Mouse (Mus musculus) gastrocnemius, postnatal 10 days (tissue): ENCODE measurements around the gene Ambra1. TPM values are rescaled to one million over a fixed set of nuclear protein-coding genes. Genes with fewer than 3 reads are reported as not detected.
A peak's percentile ranks its signal among the peaks of the same experiment; 100 is the strongest.

Experiments used
- DNase-seq: peaks from one replicate; pipeline ENCODE4 v3.0.0; 2021; ENCODE audit warnings: mixed read lengths
- total RNA-seq, 2 experiments: library from RNA; stranded (reverse); gene quantifications; 2 replicates each; pipeline ENCODE4 v1.2.3; 2021

The Ambra1 gene
- total RNA-seq, 2 experiments from 2014 or later, result 16.6 to 22.1 TPM

DNA sequence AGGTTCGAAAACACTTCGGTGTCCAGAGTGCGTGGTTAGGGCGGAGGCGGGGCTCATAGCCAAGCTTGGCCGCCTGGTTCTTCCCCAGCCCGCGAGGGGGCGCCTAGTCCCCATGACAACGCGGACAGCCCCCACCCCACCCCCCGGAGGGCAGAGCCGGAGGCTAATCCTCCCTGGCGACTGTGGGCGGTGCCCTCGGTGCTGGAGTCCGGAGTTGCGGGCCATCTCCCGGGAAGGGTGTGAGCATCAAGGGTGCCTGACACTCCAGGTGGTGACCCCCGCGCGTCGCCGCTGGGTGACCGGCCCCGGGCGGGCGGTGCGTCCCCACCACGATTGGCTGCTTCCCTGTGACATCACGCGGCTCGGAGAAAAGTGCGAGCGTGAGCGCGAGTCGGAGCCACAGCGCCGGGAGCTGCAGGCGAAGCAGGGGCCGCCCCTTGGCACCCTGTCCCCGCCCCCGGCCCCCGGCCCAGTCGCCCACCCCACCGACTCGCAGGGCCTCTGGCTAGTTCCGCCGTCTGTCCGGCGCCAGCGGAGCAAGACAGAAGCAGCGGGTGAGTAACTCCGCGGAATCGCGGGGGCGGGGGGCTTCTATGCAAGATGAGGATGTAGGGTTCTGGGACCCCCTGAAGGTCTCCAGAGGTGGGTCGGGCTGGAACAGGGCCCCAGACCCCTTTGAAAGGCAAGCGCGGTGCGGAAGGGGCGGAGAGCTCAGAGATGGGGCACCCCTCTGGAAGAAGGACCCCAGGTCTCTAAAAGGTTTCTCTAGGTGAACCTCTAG is 192.0 kb downstream of the Ambra1 start:
- DNase-seq, result peak; percentile 60

GRCm38 (mm10) chr2:91922586-91923414 is 192.9 kb downstream of the Ambra1 start:
- no peak for DNase-seq

GRCm38 (mm10) chr2:91923415-91924337 is 193.7 kb downstream of the Ambra1 start:
- DNase-seq, result peak; percentile 74

DNA sequence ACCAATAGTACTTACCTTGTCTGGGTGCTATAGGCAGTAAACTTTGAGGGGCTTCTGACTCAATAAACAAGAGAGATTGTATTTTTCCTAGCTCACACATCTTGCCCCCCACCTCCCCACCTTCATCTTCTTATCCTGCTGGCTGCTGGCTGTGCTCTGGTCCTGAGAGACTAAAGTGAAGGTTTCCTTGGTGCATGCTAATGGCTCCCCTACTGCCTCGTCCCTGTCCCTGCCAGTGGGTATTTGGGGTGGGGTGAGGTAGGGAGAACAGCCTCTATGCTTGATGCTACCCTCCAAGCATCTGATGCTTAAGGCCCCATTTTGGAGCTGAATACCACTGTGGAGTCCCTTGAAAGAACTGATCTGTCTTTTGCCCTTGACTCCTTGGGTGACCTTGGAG is 194.8 kb downstream of the Ambra1 start:
- DNase-seq, result no peak

- no peak for DNase-seq
Measured at GRCm38 (mm10) chr2:91925442-91925841, 195.5 kb downstream of the Ambra1 start.

DNA sequence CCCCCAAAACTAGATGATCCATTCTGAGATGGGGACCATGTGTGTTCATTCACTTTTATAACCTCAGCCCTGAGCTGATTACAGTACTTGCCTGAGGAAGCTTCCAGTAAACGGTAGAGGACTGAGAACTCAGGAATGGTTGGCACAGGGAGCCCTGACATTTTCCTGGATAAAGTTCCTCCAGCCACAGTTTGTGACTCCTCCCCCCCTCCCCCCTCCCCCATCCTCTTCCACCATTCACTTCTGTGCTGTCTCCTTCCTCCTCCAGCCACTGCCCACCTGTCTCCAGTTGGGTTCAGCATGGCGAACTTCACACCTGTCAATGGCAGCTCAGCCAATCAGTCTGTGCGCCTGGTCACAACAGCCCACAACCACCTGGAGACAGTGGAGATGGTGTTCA is 197.0 kb downstream of the Ambra1 start, which contains the start of gene Chrm4:
Chrm4 (plus strand) TSS at position 301 of the 400 bp plus-strand sequence.
- DNase-seq, result no peak

GRCm38 (mm10) chr2:91927826-91928533 is 198.0 kb downstream of the Ambra1 start:
- DNase-seq, result peak; percentile 87

DNA sequence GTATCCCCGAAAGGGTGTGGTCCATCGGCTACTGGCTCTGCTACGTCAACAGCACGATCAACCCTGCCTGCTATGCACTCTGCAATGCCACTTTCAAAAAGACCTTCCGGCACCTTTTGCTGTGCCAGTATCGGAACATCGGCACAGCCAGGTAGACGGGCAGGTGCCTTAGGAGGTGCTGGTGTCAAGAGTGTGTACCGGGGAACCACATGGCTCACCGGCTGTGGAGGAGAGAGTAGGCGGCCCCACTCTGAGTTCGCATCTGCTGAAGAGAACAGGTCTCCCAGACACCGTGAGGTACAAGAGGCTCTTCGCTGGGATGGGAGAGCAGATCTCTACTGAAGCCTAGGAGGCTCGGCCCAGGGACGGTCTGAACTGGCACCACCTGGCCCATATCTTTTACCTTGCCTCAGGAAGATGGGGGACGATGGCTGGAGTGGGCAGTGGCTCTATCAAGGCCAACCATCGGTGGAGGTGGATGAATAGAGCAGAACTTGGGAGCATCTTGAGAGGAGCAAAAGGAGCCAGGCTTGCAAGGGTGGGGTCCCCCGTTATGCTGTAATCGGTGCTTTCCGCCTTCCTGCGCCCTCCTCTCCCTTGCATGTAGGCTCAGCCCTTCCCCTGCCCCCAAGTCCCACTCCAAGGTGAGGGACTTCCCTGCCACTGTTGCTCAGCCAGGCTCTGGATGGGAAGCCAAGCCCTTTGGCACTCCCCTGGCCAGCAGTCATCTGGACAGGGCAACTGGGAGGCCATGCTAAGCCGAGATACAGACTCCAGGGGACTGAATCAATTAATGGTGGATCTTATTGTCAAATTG is 198.8 kb downstream of the Ambra1 start:
- DNase-seq, result no peak

GRCm38 (mm10) chr2:91929455-91929854 is 199.5 kb downstream of the Ambra1 start:
- no peak for DNase-seq

GRCm38 (mm10) chr2:91929936-91930335 is 200.0 kb downstream of the Ambra1 start:
- peak; percentile 64 for DNase-seq

- DNase-seq, result no peak
Measured at GRCm38 (mm10) chr2:91930761-91931291, 200.9 kb downstream of the Ambra1 start.

- DNase-seq, result peak; percentile 64
Measured at GRCm38 (mm10) chr2:91931328-91932159, 201.6 kb downstream of the Ambra1 start.

DNA sequence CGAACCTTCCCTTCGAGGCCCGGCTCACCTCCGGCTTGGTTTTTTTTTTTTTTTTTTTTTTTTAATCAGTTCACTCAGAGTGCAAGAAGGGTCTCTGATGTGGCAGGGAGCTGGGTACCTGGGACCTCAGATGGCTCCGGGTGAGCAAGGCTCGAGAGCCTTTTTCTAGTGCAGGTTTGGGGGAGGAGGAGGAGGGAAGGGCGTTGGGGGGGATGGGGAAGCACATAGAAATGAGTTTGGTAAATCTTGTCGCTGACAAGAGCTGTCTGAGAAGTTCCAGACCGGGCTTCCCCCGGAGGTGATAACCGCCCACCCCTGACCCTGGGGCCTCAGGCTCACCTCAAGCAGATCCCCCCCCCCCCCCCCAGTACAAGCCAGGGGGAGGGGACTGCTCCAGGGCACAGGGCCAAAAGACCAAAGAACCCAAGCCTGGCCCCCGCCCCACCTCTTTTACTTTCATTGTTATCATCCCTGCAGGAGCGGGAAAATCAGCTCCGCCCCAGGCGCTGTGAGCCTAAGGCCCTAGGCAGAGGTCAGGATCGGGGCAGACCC is 202.3 kb downstream of the Ambra1 start, which contains the start of gene Mdk:
Mdk (minus strand) TSS at position 138 of the 552 bp plus-strand sequence.
- DNase-seq, result no peak

- DNase-seq, result peak; percentile 14
Measured at GRCm38 (mm10) chr2:91932737-91933350, 202.9 kb downstream of the Ambra1 start.

GRCm38 (mm10) chr2:91933471-91933870 is 203.5 kb downstream of the Ambra1 start:
- DNase-seq, result peak; percentile 6

DNA sequence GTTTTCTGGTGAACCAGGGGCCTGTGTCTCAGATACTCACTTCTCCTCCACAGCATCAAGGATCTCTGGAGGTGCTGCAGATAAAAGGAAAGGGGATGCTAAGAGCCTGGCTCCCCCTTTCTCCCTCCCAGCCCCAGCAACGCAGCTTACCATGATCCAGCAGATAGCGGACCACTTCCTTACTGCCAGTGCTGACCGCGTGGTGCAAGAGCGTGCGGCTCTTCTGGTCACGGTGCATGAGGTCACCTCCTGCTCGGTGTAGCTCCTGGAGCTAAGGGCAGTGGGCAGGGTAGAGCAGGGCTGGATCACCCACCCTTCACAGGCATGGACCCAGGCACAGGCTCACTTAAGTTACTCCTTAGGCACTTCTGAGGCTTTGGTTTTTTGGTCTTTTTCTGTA is 204.1 kb downstream of the Ambra1 start:
- DNase-seq, result no peak

GRCm38 (mm10) chr2:91934826-91935525 is 205.0 kb downstream of the Ambra1 start:
- DNase-seq, result peak; percentile 7

GRCm38 (mm10) chr2:91936154-91936553 is 206.2 kb downstream of the Ambra1 start:
- peak; percentile 3 for DNase-seq
